Mouse (Mus musculus): ENCODE results near the gene 4930550C14Rik.
A peak's percentile ranks its signal among the peaks of the same experiment; 100 is the strongest.

4930550C14Rik gene

GRCm38 (mm10) chr9:53402291-53402711 lies at the start of gene 4930550C14Rik:
4930550C14Rik (plus strand) TSS chr9:53402325.
- no peak for DNase-seq

GRCm38 (mm10) chr9:53353161-53353560 lies 49.0 kb upstream of the 4930550C14Rik start:
- DNase-seq: peak; percentile 63

- peak; percentile 4 for DNase-seq
Observed at GRCm38 (mm10) chr9:53356219-53357155, 45.6 kb upstream of the 4930550C14Rik start.

- DNase-seq: no peak
Observed at GRCm38 (mm10) chr9:53371339-53371738, 30.8 kb upstream of the 4930550C14Rik start.

- no peak for DNase-seq
Observed at GRCm38 (mm10) chr9:53375907-53376306, 26.2 kb upstream of the 4930550C14Rik start.

- no peak for DNase-seq
Observed at GRCm38 (mm10) chr9:53376820-53377219, 25.3 kb upstream of the 4930550C14Rik start.

GRCm38 (mm10) chr9:53377597-53377996 lies 24.5 kb upstream of the 4930550C14Rik start:
- no peak for DNase-seq

- DNase-seq: no peak
Observed at GRCm38 (mm10) chr9:53378171-53378570, 24.0 kb upstream of the 4930550C14Rik start.

GRCm38 (mm10) chr9:53380595-53380994 lies 21.5 kb upstream of the 4930550C14Rik start:
- DNase-seq: no peak

GRCm38 (mm10) chr9:53381113-53381615 lies 21.0 kb upstream of the 4930550C14Rik start:
- peak; percentile 65 for DNase-seq

- DNase-seq: peak; percentile 69
Observed at GRCm38 (mm10) chr9:53383951-53384866, 17.9 kb upstream of the 4930550C14Rik start, which contains the start of gene Kdelc2. Kdelc2 (plus strand) TSS chr9:53384025.

GRCm38 (mm10) chr9:53384873-53385272 lies 17.3 kb upstream of the 4930550C14Rik start:
- DNase-seq: no peak

- DNase-seq: no peak
Observed at GRCm38 (mm10) chr9:53387431-53387830, 14.7 kb upstream of the 4930550C14Rik start.

- DNase-seq: no peak
Observed at GRCm38 (mm10) chr9:53389109-53389508, 13.0 kb upstream of the 4930550C14Rik start.

- DNase-seq: no peak
Observed at GRCm38 (mm10) chr9:53390136-53390535, 12.0 kb upstream of the 4930550C14Rik start.

- DNase-seq: no peak
Observed at GRCm38 (mm10) chr9:53397685-53398387, 4.3 kb upstream of the 4930550C14Rik start.

GRCm38 (mm10) chr9:53398388-53398700 lies 3.8 kb upstream of the 4930550C14Rik start:
- DNase-seq: peak; percentile 59

- DNase-seq: no peak
Observed at GRCm38 (mm10) chr9:53399537-53399936, 2.6 kb upstream of the 4930550C14Rik start.

GRCm38 (mm10) chr9:53400696-53401095 lies 1.4 kb upstream of the 4930550C14Rik start:
- DNase-seq: no peak

- no peak for DNase-seq
Observed at GRCm38 (mm10) chr9:53401146-53401545, 979 bp upstream of the 4930550C14Rik start.

- DNase-seq: no peak
Observed at GRCm38 (mm10) chr9:53402991-53403390, 866 bp downstream of the 4930550C14Rik start.

- DNase-seq: no peak
Observed at GRCm38 (mm10) chr9:53404050-53404752, 2.1 kb downstream of the 4930550C14Rik start.
